Mouse (Mus musculus): Measurements from ENCODE around the gene Glt6d1. TPM values are rescaled to one million over a fixed set of nuclear protein-coding genes. Genes with fewer than 3 reads are reported as not detected.

Gene Glt6d1
- polyA plus RNA-seq, 1 experiment from 2014 or later, result not detected

DNA sequence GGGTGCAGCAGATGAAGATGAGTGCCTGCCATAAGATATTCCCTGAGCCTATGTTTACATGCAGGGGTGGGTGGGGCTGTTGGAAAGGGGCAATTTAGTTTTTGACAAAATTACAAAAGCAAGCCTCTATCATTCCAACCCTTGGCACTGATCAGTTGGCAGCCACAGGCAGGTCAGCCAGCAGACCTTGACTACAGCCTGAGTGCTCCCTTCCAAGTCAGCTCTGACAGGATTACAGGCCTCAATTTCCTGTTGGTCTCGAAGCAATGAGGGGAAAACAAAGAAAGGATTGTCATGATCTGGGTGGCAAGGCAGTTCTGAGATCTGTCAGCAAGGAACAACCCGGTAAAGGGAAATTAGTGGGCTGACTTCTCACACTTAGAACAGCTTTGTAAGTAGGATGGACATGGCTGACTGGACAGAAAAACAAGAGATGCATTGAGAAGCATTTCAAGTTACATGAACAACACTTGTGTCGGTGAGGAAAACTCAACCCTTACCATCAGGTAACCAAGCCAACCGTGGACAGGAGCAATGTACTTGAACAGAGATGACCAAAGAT, 57.5 kb downstream of the Glt6d1 start:
- Histone ChIP-seq H3K27me3 (ENCODE audit: control insufficient read depth, insufficient read depth, low read length) (no peaks in the 10 kb centered on the region), H3K4me1 (ENCODE audit: control insufficient read depth, insufficient read depth, low read length) (no peaks in the 10 kb centered on the region), H3K4me3 (replicated peaks; ENCODE audit: low read depth, low read length) (no peak overlapping the region), H3K9ac (replicated peaks; ENCODE audit: low read length) (no peak overlapping the region), H3K27ac (replicated peaks; ENCODE audit: low read depth, low read length) (no peak overlapping the region), H3K4me2 (ENCODE audit: low read length) (no peak overlapping the region), H3K9me3 (ENCODE audit: control insufficient read depth, low read length) (no peaks in the 10 kb centered on the region), H3K36me3 (ENCODE audit: control insufficient read depth, insufficient read depth, low read length) (no peaks in the 10 kb centered on the region)
- WGBS, result 39% methylated on average over 4 of the region's 4 CpGs
- ATAC-seq (ENCODE audit: low FRiP score, low TSS enrichment) (no peak), DNase-seq (no peak)

DNA sequence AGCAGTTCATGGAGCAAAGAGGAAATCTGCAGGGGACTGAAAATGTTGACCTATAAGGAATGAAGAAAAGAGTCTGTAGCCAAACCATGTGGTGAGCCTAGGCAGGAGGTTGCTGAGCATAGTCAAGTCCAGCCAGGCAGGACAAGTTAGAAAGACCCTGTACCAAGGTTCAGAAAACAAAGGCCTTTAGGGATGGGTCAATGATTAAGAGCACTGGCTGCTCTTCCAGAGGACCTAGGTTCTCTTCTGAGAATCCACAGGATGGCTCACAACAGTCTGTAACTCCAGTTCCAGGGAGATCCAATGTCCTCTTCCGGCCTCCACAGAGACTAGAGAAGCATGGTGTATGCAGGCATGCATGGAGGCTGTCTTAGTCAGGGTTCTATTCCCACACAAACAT, 61.4 kb downstream of the Glt6d1 start:
- H3K4me2 ChIP-seq (ENCODE audit: low read length), result no peak overlapping the region
- no peak overlapping the region for H3K27ac ChIP-seq (replicated peaks; ENCODE audit: low read depth, low read length)
- no peaks in the 10 kb centered on the region for H3K9me3 ChIP-seq (ENCODE audit: control insufficient read depth, low read length)
- ATAC-seq (ENCODE audit: low FRiP score, low TSS enrichment) (no peak), DNase-seq (no peak)
- H3K36me3 ChIP-seq (ENCODE audit: control insufficient read depth, insufficient read depth, low read length), result no peaks in the 10 kb centered on the region
- no peaks in the 10 kb centered on the region for H3K4me1 ChIP-seq (ENCODE audit: control insufficient read depth, insufficient read depth, low read length)
- no peaks in the 10 kb centered on the region for H3K27me3 ChIP-seq (ENCODE audit: control insufficient read depth, insufficient read depth, low read length)
- no peak overlapping the region for H3K4me3 ChIP-seq (replicated peaks; ENCODE audit: low read depth, low read length)
- 90% methylated on average over 1 of the region's 1 CpGs for WGBS
- H3K9ac ChIP-seq (replicated peaks; ENCODE audit: low read length), result no peak overlapping the region

Other genes with a start within 250 kb of the Glt6d1 start
- 2.1 and 3.9 TPM in 2 replicates for gene Mamdc4, start 241.0 kb downstream of the Glt6d1 start, polyA plus RNA-seq (2014; fragmentation: Nextera tagmentation; extraction: Ambion mirVana)
- gene Phpt1, start 240.6 kb downstream of the Glt6d1 start, polyA plus RNA-seq (2014; fragmentation: Nextera tagmentation; extraction: Ambion mirVana), result 167 and 206 TPM in 2 replicates
- 8.8 and 9.2 TPM in 2 replicates for gene Ajm1, start 234.1 kb downstream of the Glt6d1 start, polyA plus RNA-seq (2014; fragmentation: Nextera tagmentation; extraction: Ambion mirVana)
- 60.9 and 62.6 TPM in 2 replicates for gene Rabl6, start 207.3 kb downstream of the Glt6d1 start, polyA plus RNA-seq (2014; fragmentation: Nextera tagmentation; extraction: Ambion mirVana)
- 0.28 and 0.33 TPM in 2 replicates for gene Ccdc183, start 198.2 kb downstream of the Glt6d1 start, polyA plus RNA-seq (2014; fragmentation: Nextera tagmentation; extraction: Ambion mirVana)
- gene Tmem141, start 193.8 kb downstream of the Glt6d1 start, polyA plus RNA-seq (2014; fragmentation: Nextera tagmentation; extraction: Ambion mirVana), result 38.4 and 46.5 TPM in 2 replicates
- 2.8 TPM in 1 of 2 replicates, not detected in the other for gene Fcna, start 187.8 kb downstream of the Glt6d1 start, polyA plus RNA-seq (2014; fragmentation: Nextera tagmentation; extraction: Ambion mirVana)
- gene Lcn8, start 162.7 kb downstream of the Glt6d1 start, polyA plus RNA-seq (2014; fragmentation: Nextera tagmentation; extraction: Ambion mirVana), result not detected in 2 replicates
- gene Lcn5, start 157.9 kb downstream of the Glt6d1 start, polyA plus RNA-seq (2014; fragmentation: Nextera tagmentation; extraction: Ambion mirVana), result not detected in 2 replicates
- not detected in 2 replicates for gene Lcn6, start 139.1 kb downstream of the Glt6d1 start, polyA plus RNA-seq (2014; fragmentation: Nextera tagmentation; extraction: Ambion mirVana)
- gene Lcn10, start 133.1 kb downstream of the Glt6d1 start, polyA plus RNA-seq (2014; fragmentation: Nextera tagmentation; extraction: Ambion mirVana), result not detected in 2 replicates
- not detected in 2 replicates for gene Obp2a, start 115.8 kb downstream of the Glt6d1 start, polyA plus RNA-seq (2014; fragmentation: Nextera tagmentation; extraction: Ambion mirVana)
- 114 and 151 TPM in 2 replicates for gene Bmyc, start 109.1 kb downstream of the Glt6d1 start, polyA plus RNA-seq (2014; fragmentation: Nextera tagmentation; extraction: Ambion mirVana)
- gene Obp2b, start 78.8 kb downstream of the Glt6d1 start, polyA plus RNA-seq (2014; fragmentation: Nextera tagmentation; extraction: Ambion mirVana), result not detected in 2 replicates
- not detected in 2 replicates for gene Lcn3, start 50.3 kb downstream of the Glt6d1 start, polyA plus RNA-seq (2014; fragmentation: Nextera tagmentation; extraction: Ambion mirVana)
- not detected in 2 replicates for gene Lcn11, start 38.8 kb downstream of the Glt6d1 start, polyA plus RNA-seq (2014; fragmentation: Nextera tagmentation; extraction: Ambion mirVana)
- gene Gm13539, start 33.6 kb downstream of the Glt6d1 start, polyA plus RNA-seq (2014; fragmentation: Nextera tagmentation; extraction: Ambion mirVana), result not detected in 2 replicates
- not detected in 2 replicates for gene Lcn9, start 7.3 kb upstream of the Glt6d1 start, polyA plus RNA-seq (2014; fragmentation: Nextera tagmentation; extraction: Ambion mirVana)
- not detected in 2 replicates for gene Sohlh1, start 31.4 kb upstream of the Glt6d1 start, polyA plus RNA-seq (2014; fragmentation: Nextera tagmentation; extraction: Ambion mirVana)
- gene Kcnt1, start 47.9 kb upstream of the Glt6d1 start, polyA plus RNA-seq (2014; fragmentation: Nextera tagmentation; extraction: Ambion mirVana), result 10.1 and 11.3 TPM in 2 replicates
- 82.1 and 95.9 TPM in 2 replicates for gene Camsap1, start 167.4 kb upstream of the Glt6d1 start, polyA plus RNA-seq (2014; fragmentation: Nextera tagmentation; extraction: Ambion mirVana)
- 122 and 129 TPM in 2 replicates for gene Ubac1, start 205.9 kb upstream of the Glt6d1 start, polyA plus RNA-seq (2014; fragmentation: Nextera tagmentation; extraction: Ambion mirVana)